Mouse (Mus musculus) small intestine, adult 2 months (tissue): Measurements from ENCODE around the gene Pgs1. TPM values are rescaled to one million over a fixed set of nuclear protein-coding genes. Genes with fewer than 3 reads are reported as not detected.

ENCODE experiments used
- H3K27ac ChIP-seq: fragments of 200-500 bp; 2 replicates; pipeline ENCODE4 v1.5.1; 2012; ENCODE audit warnings: low read depth, low read length, control low read depth, inconsistent platforms; ENCODE audit not compliant: insufficient read depth
- H3K27me3 ChIP-seq: fragments of 200-500 bp; 2 replicates; pipeline ENCODE4 v1.6.1; 2012; ENCODE audit warnings: mild to moderate bottlenecking, moderate library complexity, low read length, inconsistent platforms; ENCODE audit not compliant: control insufficient read depth, insufficient read depth
- H3K36me3 ChIP-seq: fragments of 200-500 bp; 2 replicates; pipeline ENCODE4 v1.6.1; 2012; ENCODE audit warnings: mild to moderate bottlenecking, low read length, control low read depth, inconsistent platforms; ENCODE audit not compliant: control insufficient read depth, insufficient read depth
- H3K4me1 ChIP-seq: fragments of 200-500 bp; 2 replicates; pipeline ENCODE4 v1.6.1; 2012; ENCODE audit warnings: low read length, inconsistent platforms, mixed read lengths; ENCODE audit not compliant: control insufficient read depth, insufficient read depth, insufficient read length
- H3K4me3 ChIP-seq: fragments of 200-500 bp; 2 replicates; pipeline ENCODE4 v1.5.1; 2012; ENCODE audit warnings: low read depth, mild to moderate bottlenecking, control low read depth, inconsistent platforms, low read length, moderate library complexity
- CTCF ChIP-seq: fragments of 200-500 bp; IDR thresholded peaks from 2 replicates; pipeline ENCODE4 v1.5.1; 2012; ENCODE audit warnings: low read depth, mild to moderate bottlenecking, control low read depth, inconsistent platforms, low read length, moderate library complexity, mixed read lengths; ENCODE audit not compliant: insufficient replicate concordance, insufficient read length; ENCODE audit errors: extremely low read depth
- POLR2A ChIP-seq: fragments of 200-500 bp; IDR thresholded peaks from 2 replicates; pipeline ENCODE4 v1.6.1; 2012; ENCODE audit warnings: low read depth, mild to moderate bottlenecking, control low read depth, inconsistent platforms, low read length, moderate library complexity
- WGBS: fragments of 180-500 bp; shearing (Covaris S2); methylation state at CpG from one replicate; pipeline ENCODE4 v1.1.7; 2018; 5-methylcytosine and 5-hydroxymethylcytosine counted together
- polyA plus RNA-seq: library from polyadenylated mRNA; depleted of rRNA; stranded (reverse); fragments of >200 nt; gene quantifications from 2 replicates; pipeline ENCODE4 v1.2.3, GENCODE M21; 2012

Pgs1 gene
- polyA plus RNA-seq, 1 experiment: 35.0 TPM

DNA sequence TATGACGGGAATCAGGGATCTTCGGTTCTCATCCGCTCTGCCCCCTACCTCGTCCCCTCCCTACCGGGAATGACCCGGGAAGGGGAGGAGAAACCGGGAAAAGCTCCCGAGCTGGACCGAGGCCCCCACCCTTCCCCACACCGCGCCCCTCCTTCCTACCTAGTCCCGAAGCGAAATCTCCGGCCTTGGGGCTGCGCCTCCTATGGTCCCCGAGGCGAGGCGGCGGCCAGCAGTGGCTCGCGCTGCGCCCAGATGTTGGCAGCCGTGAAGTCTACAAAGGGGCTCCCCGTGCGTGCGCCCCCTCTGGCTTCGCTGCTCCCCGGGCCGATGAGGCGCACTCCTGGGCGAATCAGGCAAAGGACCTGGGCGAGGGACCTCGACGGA, 17.4 kb upstream of the Pgs1 start:
- TF ChIP-seq CTCF: no peak
- no peak for TF ChIP-seq POLR2A
- peak overlapping the region; percentile 93 for H3K27ac ChIP-seq
- peaks cover 23% of the 10 kb centered on the region for H3K36me3 ChIP-seq
- H3K4me1 ChIP-seq: peaks cover 32% of the 10 kb centered on the region
- no peaks in the 10 kb centered on the region for H3K27me3 ChIP-seq
- peak overlapping the region; percentile 87 for H3K4me3 ChIP-seq
- WGBS: under 1% methylated on average over 34 of the region's 34 CpGs

DNA sequence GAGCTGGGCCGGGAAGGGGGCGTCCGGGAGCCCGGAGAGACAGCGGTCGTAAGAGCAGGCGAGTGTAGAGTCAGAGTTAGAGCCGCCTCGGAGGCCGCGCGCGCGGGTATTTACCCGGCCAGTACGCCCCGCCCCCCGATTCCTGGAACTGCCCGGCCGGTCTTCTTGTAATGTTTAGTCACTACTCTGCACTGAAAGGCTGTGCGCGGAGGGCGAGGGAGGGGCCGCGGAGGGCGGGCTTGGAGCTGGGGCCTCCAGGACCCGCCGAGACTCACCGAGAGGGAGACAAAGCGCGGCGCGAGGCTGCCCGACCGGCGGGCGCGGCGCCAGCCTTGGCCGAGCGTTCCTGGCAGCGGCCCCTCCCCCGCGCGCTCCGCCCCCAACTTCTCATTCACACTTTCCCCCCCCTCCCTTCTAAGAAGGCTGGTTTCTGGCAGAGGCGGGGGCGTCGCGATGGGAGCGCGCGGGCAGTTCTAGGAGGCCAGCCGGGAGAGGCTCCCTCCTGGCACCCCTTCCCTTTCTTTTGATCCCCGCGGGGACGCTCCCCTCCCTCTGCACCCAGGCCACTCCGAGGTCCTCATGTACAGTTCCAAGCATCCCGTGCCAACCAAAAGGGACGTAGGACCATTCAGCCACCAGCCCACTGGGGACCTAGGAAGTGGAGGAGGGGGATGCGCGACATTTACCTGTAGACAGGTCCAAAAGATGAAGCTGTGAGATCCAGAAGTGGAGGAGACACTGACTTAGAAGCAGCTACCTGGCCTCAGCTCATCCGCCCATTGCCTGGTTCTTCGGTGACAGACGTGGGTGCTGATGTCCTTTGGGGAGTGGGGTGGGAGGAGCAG, 16.8 kb upstream of the Pgs1 start:
- Histone ChIP-seq H3K36me3 (peaks cover 23% of the 10 kb centered on the region), H3K27ac (peak overlapping the region; percentile 97), H3K4me3 (peak overlapping the region; percentile 87), H3K27me3 (no peaks in the 10 kb centered on the region), H3K4me1 (peaks cover 31% of the 10 kb centered on the region)
- peak; percentile 98 for TF ChIP-seq POLR2A
- TF ChIP-seq CTCF: no peak
- under 1% methylated on average over 65 of the region's 65 CpGs for WGBS

DNA sequence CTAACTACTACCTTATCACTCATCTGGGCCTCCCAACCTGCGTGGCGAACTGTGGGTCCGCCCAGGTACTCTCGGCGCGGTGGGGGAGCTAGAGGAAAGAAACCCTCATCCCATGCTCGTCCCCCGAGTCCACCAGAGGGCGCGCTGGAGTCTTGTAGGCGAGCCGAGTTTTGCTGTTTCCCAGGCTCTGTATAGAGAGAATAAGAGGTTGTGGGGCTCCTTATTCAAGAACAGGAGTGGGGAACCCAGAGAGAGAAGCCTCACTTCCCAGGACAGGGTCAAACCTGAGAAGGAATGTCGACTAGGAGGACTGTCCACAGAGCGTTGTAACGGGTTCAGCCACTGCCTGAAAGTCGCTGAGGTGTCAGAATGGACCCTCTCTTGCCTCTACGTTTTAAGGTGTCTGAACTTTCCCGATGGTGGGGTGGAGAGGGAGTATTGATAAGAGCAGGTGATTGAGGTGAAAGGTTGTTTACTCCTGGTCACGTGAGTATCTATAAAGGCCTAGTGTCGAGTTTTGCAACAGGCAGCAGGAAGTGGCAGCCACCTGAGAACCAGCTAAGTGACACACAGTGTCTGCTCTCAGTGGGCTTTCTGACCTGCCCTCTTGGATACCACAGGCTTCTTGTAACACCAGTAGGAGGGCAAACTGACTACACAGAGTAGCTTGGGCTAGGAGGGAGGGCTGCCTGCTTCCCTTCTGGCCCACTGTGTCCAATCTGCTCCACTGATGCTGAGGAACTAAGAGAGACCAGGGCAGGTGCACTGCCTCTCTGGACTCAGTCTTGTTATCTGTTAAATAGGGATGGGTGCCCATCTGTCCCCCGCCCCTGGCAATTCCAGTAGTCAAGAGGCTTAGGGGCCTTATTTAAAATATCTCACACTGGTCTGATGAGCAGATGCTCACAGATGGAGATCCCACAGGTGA, 15.9 kb upstream of the Pgs1 start, which contains the start of gene Socs3:
Gene Socs3, minus strand, starts transcription at position 103 of the 928 bp plus-strand sequence.
- WGBS: 4% methylated on average over 21 of the region's 21 CpGs
- Histone ChIP-seq H3K4me3 (peak within 1 kb of the TSS; percentile 87), H3K27me3 (no peaks in the 10 kb centered on the region), H3K36me3 (peaks cover 23% of the 10 kb centered on the region), H3K27ac (peak within 1 kb of the TSS; percentile 97), H3K4me1 (peaks cover 37% of the 10 kb centered on the region)
- TF ChIP-seq POLR2A (no peak), CTCF (peak; percentile 90)

DNA sequence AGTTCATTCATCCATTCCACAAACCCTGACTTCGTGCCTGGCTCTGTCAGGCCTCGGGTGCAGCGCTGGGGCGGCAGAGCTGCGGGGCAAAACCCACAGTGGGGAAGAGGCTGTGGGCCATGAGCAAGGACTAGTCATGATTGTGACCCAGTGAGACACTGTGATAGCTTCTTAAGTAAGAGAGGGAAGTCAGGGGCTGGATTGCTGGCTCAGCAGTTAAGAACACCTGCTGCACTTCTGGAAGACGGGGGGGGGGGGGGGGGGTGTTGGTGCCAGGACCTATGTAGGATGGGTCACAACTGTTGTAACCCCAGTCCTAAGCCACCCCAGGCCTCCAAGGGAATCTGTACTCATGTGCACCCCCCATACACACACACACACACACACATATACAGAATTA, 15.0 kb upstream of the Pgs1 start:
- Histone ChIP-seq H3K4me3 (no peak overlapping the region), H3K36me3 (peaks cover 19% of the 10 kb centered on the region), H3K27me3 (no peaks in the 10 kb centered on the region), H3K27ac (no peak overlapping the region), H3K4me1 (peaks cover 42% of the 10 kb centered on the region)
- 81% methylated on average over 6 of the region's 6 CpGs for WGBS
- TF ChIP-seq POLR2A: no peak
- TF ChIP-seq CTCF: no peak

DNA sequence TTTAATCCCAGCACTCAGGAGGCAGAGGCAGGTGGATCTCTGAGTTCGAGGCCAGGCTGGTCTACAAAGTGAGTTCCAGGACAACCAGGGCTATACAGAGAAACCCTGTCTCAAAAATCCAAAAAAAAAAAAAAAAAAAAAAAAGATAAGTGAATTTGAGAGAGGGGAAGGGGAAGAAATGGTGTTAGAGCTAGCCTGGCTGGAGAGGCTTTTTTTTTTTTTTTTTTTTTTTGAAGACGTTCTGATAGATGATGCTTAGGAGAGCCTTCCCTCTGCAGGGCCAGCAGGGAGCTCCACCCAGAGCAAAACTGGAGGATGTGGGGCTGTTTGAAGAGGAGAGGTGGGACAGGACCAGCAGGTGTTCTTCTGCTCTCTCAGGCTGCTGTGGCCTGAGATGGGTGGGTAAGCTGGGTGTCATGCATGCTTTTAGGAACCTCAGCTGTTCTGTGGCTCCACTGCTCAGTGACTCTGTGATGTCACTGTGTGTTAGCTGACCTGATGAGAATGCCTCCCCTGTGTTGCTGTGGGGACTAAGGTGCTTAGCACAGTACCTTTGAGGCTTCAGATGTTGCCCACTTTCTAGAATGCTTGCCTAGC, 14.3 kb upstream of the Pgs1 start:
- H3K4me3 ChIP-seq: no peak overlapping the region
- TF ChIP-seq POLR2A (no peak), CTCF (no peak)
- 68% methylated on average over 2 of the region's 2 CpGs for WGBS
- H3K27ac ChIP-seq: no peak overlapping the region
- no peaks in the 10 kb centered on the region for H3K27me3 ChIP-seq
- H3K4me1 ChIP-seq: peaks cover 36% of the 10 kb centered on the region
- peaks cover 13% of the 10 kb centered on the region for H3K36me3 ChIP-seq

DNA sequence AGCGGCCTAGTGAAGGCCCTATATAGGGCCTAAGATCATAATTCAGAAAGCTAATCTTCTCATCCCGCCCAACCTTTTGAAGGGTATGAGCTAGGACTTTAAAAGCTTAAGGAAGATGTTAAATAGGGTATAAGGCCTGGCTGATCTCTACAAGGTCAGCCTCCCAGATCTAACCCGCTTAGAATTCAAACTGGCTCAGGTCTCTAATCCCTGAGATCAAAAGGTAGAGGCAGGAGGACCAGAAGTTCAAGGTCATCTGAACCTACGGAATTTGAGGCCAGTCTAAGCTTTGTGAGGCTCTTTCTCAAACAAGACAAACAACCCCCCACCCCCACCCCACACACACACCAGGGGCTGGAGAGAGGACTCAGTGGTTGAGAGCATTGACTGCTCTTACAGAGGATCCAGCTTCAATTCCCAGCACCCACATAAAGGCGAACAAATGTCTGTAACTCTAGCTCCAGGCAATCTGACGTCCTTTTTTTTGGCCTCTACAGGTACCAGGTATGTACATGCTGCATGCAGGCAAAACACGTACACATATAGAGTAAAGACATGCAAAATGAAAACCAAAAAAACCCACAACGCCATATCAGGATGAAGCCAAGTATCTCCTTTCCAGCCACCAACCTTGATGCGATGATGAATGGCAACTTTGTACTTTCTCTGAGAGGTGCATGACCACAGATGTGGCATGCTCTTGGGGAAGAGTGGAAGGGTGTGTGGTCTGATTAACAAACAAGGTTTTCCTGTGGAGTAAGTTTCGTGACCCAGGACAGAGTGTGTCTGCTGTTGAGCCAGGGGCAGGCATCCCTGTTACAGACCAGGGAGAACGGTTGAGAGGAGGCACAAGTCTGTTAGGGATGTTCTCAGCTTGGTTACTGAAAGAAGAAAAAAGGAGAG, 13.2 kb upstream of the Pgs1 start:
- Histone ChIP-seq H3K36me3 (peaks cover 1% of the 10 kb centered on the region), H3K27me3 (no peaks in the 10 kb centered on the region), H3K4me1 (peaks cover 25% of the 10 kb centered on the region), H3K4me3 (no peak overlapping the region), H3K27ac (no peak overlapping the region)
- no peak for TF ChIP-seq CTCF
- no peak for TF ChIP-seq POLR2A
- WGBS: 91% methylated on average over 11 of the region's 11 CpGs
